Mouse (Mus musculus) heart, adult 2 months (tissue): ENCODE results near the gene Slc44a3. TPM values are rescaled to one million over a fixed set of nuclear protein-coding genes. Genes with fewer than 3 reads are reported as not detected.

ENCODE experiments used
- DNase-seq, 2 experiments: peaks; one replicate each; pipeline ENCODE4 v3.0.0; 2021
- H3K27ac ChIP-seq: fragments of 200-600 bp; 2 replicates; pipeline ENCODE4 v1.8.1; 2022
- H3K27me3 ChIP-seq: fragments of 200-500 bp; 2 replicates; pipeline ENCODE4 v1.6.1; 2012; ENCODE audit warnings: mild to moderate bottlenecking, low read length, inconsistent platforms, mixed read lengths; ENCODE audit not compliant: control insufficient read depth, insufficient read depth
- H3K36me3 ChIP-seq: fragments of 200-500 bp; 2 replicates; pipeline ENCODE4 v1.6.1; 2012; ENCODE audit warnings: low read length, inconsistent platforms; ENCODE audit not compliant: control insufficient read depth, insufficient read depth
- H3K4me1 ChIP-seq: fragments of 200-500 bp; 2 replicates; pipeline ENCODE4 v1.6.1; 2011; ENCODE audit warnings: low read length; ENCODE audit not compliant: control insufficient read depth, insufficient read depth
- H3K4me3 ChIP-seq: fragments of 200-600 bp; 2 replicates; pipeline ENCODE4 v1.8.1; 2022
- H3K79me2 ChIP-seq: fragments of 200-500 bp; replicated peaks from 2 replicates; pipeline ENCODE4 v1.6.1; 2012; ENCODE audit warnings: mild to moderate bottlenecking, inconsistent platforms, low read length, moderate library complexity, mixed read lengths; ENCODE audit not compliant: control insufficient read depth, insufficient read depth
- H3K9ac ChIP-seq: fragments of 200-500 bp; 2 replicates; pipeline ENCODE4 v1.6.1; 2012; ENCODE audit warnings: low read depth, mild to moderate bottlenecking, control low read depth, inconsistent platforms, low read length, mixed read lengths
- CTCF ChIP-seq: fragments of 200-600 bp; IDR thresholded peaks from 2 replicates; pipeline ENCODE4 v1.8.1; 2022; ENCODE audit warnings: antibody characterized with exemption, mild to moderate bottlenecking, moderate library complexity
- EP300 ChIP-seq: fragments of 200-500 bp; IDR thresholded peaks from 2 replicates; pipeline ENCODE4 v1.6.1; 2011; ENCODE audit warnings: low read depth, low read length, control low read depth; ENCODE audit not compliant: insufficient read depth
- POLR2A ChIP-seq: fragments of 200-500 bp; IDR thresholded peaks from 2 replicates; pipeline ENCODE4 v1.6.1; 2011; ENCODE audit warnings: mild to moderate bottlenecking, low read depth, low read length, control low read depth; ENCODE audit not compliant: insufficient read depth
- WGBS: fragments of 180-500 bp; shearing (Covaris S2); methylation state at CpG from one replicate; pipeline ENCODE4 v1.1.7; 2018; 5-methylcytosine and 5-hydroxymethylcytosine counted together
- intact Hi-C: fragments of 180-260 bp; cut with DNase I; formaldehyde crosslinking; loops from one replicate; pipeline ENCODE4 v1.15.1; 2025
- polyA plus RNA-seq: library from polyadenylated mRNA; depleted of rRNA; stranded (reverse); fragments of >200 nt; gene quantifications from 2 replicates; pipeline ENCODE4 v1.2.3, GENCODE M21; 2012; rRNA removed
- total RNA-seq, 2 experiments: library from RNA; stranded (reverse); gene quantifications; 2 replicates each; pipeline ENCODE4 v1.2.3; 2021

Gene Slc44a3
- total and polyA plus RNA-seq, 3 experiments, result 1.1 TPM; not detected in 2

- DNase-seq, result no peak
- no peak overlapping the region for H3K4me3 ChIP-seq
- no peaks in the 10 kb centered on the region for H3K4me1 ChIP-seq
- TF ChIP-seq CTCF (no peak), EP300 (no peak), POLR2A (no peak)
- 70% methylated on average over 6 of the region's 6 CpGs for WGBS
- intact Hi-C loops, result no loop called here
- H3K27ac ChIP-seq, result no peak overlapping the region
- H3K9ac ChIP-seq, result no peak overlapping the region
- no peaks in the 10 kb centered on the region for H3K27me3 ChIP-seq
- H3K36me3 ChIP-seq, result no peaks in the 10 kb centered on the region
- H3K79me2 ChIP-seq, result no peaks in the 10 kb centered on the region
Observed at GRCm38 (mm10) chr3:121411450-121411849, 120.8 kb downstream of the Slc44a3 start.

Other genes starting within 250 kb of the Slc44a3 start
- gene Tmem56, start 249.3 kb downstream of the Slc44a3 start, total RNA-seq, result 1 to 10 TPM in 1 of 2 experiments, under 1 TPM in 1; 0.99 to 2.9 TPM
- gene Tmem56, start 249.3 kb downstream of the Slc44a3 start, polyA plus RNA-seq, result 0.68 and 2.0 TPM in 2 replicates
- 10 to 100 TPM in 1 of 2 experiments, 1 to 10 TPM in 1; 9.1 to 10.4 TPM for gene Alg14, start 240.6 kb downstream of the Slc44a3 start, total RNA-seq
- 12.5 and 19.9 TPM in 2 replicates for gene Alg14, start 240.6 kb downstream of the Slc44a3 start, polyA plus RNA-seq
- 10 to 100 TPM; 37.8 to 40.2 TPM for gene Cnn3, start 105.9 kb downstream of the Slc44a3 start, total RNA-seq
- 45.4 and 75.7 TPM in 2 replicates for gene Cnn3, start 105.9 kb downstream of the Slc44a3 start, polyA plus RNA-seq
- gene 4930432M17Rik, start 138.4 kb upstream of the Slc44a3 start, total RNA-seq, result not detected
- not detected in 2 replicates for gene 4930432M17Rik, start 138.4 kb upstream of the Slc44a3 start, polyA plus RNA-seq
- 10 to 100 TPM; 23.5 to 29.6 TPM for gene F3, start 191.1 kb upstream of the Slc44a3 start, total RNA-seq
- 22.4 and 23.9 TPM in 2 replicates for gene F3, start 191.1 kb upstream of the Slc44a3 start, polyA plus RNA-seq